Mouse (Mus musculus) lung, postnatal 0 days (tissue): Measurements from ENCODE around the gene Sipa1l1. TPM values are rescaled to one million over a fixed set of nuclear protein-coding genes. Genes with fewer than 3 reads are reported as not detected.

Experiments
- ATAC-seq: fragments of 200-750 bp; cut with Nextera tagmentation; 2 replicates; pipeline ENCODE4 v1.8.0; 2017; ENCODE audit warnings: moderate library complexity
- DNase-seq: peaks from one replicate; pipeline ENCODE4 v3.0.0-alpha.2; 2016; ENCODE audit warnings: low spot score
- H3K27ac ChIP-seq: fragments of 300-500 bp; sonication (generic); 2 replicates; pipeline ENCODE4 v1.5.1; 2014; ENCODE audit warnings: antibody characterized with exemption, mild to moderate bottlenecking, low read length, mixed read lengths
- H3K27me3 ChIP-seq: fragments of 300-500 bp; sonication (generic); replicated peaks from 2 replicates; pipeline ENCODE4 v1.6.1; 2014; ENCODE audit warnings: low read length, mixed read lengths; ENCODE audit not compliant: insufficient read depth
- H3K36me3 ChIP-seq: fragments of 300-500 bp; sonication (generic); 2 replicates; pipeline ENCODE4 v1.6.1; 2014; ENCODE audit warnings: low read length, mixed read lengths; ENCODE audit not compliant: insufficient read depth
- H3K4me1 ChIP-seq: fragments of 300-500 bp; sonication (generic); 2 replicates; pipeline ENCODE4 v1.6.1; 2014; ENCODE audit warnings: antibody characterized with exemption, low read depth, low read length, mixed read lengths; ENCODE audit not compliant: insufficient read depth
- H3K4me2 ChIP-seq: fragments of 300-500 bp; sonication (generic); replicated peaks from 2 replicates; pipeline ENCODE4 v1.6.1; 2014; ENCODE audit warnings: low read depth, mild to moderate bottlenecking, low read length, moderate library complexity, mixed read lengths
- H3K4me3 ChIP-seq: fragments of 300-500 bp; sonication (generic); 2 replicates; pipeline ENCODE4 v1.5.1; 2014; ENCODE audit warnings: low read depth, low read length
- H3K9ac ChIP-seq: fragments of 300-500 bp; sonication (generic); replicated peaks from 2 replicates; pipeline ENCODE4 v1.6.1; 2014; ENCODE audit warnings: low read depth, mild to moderate bottlenecking
- H3K9me3 ChIP-seq: fragments of 300-500 bp; sonication (generic); 2 replicates; pipeline ENCODE4 v1.6.1; 2016; ENCODE audit warnings: low read length, mixed read lengths
- CTCF ChIP-seq: IDR thresholded peaks from 2 replicates; pipeline ENCODE4 v1.5.1; 2016; ENCODE audit warnings: antibody characterized with exemption, mild to moderate bottlenecking
- EP300 ChIP-seq: IDR thresholded peaks from 2 replicates; pipeline ENCODE4 v1.6.1; 2016; ENCODE audit warnings: antibody characterized with exemption, mild to moderate bottlenecking, control low read depth
- WGBS: fragments of 180-500 bp; shearing (Covaris S2); extraction: QIAGEN DNeasy Blood & Tissue Kit; methylation state at CpG from one replicate; pipeline ENCODE4 v1.1.7; 2014; 5-methylcytosine and 5-hydroxymethylcytosine counted together
- polyA plus RNA-seq: library from polyadenylated mRNA; unstranded; fragments of >200 nt; fragmentation: Nextera tagmentation; extraction: Ambion mirVana; gene quantifications from 2 replicates; pipeline ENCODE4 v1.2.1, GENCODE M21; 2015

The Sipa1l1 gene
- polyA plus RNA-seq, 1 experiment from 2014 or later = 10.2 TPM

DNA sequence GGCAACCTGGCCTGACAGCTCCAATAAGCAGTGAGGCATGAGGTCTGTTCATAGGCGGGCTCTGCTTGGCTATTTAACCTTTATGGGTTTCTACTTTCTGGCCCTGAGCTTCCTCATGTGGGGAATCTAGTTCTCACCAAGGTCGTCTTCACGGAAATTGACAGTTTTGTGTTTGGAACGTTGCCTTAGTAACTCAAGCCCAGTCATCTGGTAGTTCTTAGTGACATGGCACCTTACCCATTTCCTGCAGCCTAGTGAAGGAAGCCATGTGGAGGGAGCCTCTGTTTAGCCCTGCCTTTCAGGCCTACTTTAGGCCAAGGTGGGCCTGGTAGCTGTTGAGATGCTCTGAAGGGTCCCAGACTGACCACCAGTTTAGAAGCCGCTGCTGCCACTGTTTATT, 164.9 kb downstream of the Sipa1l1 start:
- H3K9ac ChIP-seq = no peak overlapping the region
- no peak overlapping the region for H3K4me2 ChIP-seq
- ATAC-seq (no peak), DNase-seq (no peak)
- no peak overlapping the region for H3K4me3 ChIP-seq
- no peaks in the 10 kb centered on the region for H3K27me3 ChIP-seq
- H3K36me3 ChIP-seq = no peaks in the 10 kb centered on the region
- no peak for TF ChIP-seq CTCF
- TF ChIP-seq EP300 = no peak
- no peak overlapping the region for H3K27ac ChIP-seq
- no peaks in the 10 kb centered on the region for H3K4me1 ChIP-seq
- WGBS = 72% methylated on average over 5 of the region's 5 CpGs
- no peaks in the 10 kb centered on the region for H3K9me3 ChIP-seq

DNA sequence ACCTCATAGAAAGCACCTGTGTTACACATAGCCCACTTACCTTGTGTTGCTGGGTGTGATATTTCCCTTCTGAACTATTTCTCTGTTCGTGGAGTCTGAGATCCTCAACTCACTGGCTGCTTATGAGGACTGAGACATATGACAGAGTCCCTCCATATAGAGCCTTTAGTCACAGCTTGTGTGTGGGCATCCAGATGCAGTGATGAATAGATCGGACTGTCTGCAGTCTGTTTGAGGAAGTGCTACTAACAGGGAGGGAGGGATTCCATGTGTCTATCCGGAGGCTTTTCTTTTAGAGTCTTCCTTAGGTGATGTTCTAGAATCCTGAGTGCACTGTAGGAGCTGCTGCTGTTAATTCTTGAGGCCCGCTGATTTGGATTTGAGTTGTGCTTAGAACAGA, 165.4 kb downstream of the Sipa1l1 start:
- H3K36me3 ChIP-seq = no peaks in the 10 kb centered on the region
- no peak overlapping the region for H3K27ac ChIP-seq
- H3K4me2 ChIP-seq = no peak overlapping the region
- H3K4me1 ChIP-seq = no peaks in the 10 kb centered on the region
- no peak overlapping the region for H3K4me3 ChIP-seq
- no peak for DNase-seq
- TF ChIP-seq EP300 = no peak
- no peak for TF ChIP-seq CTCF
- no peak for ATAC-seq
- no peaks in the 10 kb centered on the region for H3K27me3 ChIP-seq
- no peak overlapping the region for H3K9ac ChIP-seq
- no peaks in the 10 kb centered on the region for H3K9me3 ChIP-seq
- WGBS = 62% methylated on average over 4 of the region's 4 CpGs

DNA sequence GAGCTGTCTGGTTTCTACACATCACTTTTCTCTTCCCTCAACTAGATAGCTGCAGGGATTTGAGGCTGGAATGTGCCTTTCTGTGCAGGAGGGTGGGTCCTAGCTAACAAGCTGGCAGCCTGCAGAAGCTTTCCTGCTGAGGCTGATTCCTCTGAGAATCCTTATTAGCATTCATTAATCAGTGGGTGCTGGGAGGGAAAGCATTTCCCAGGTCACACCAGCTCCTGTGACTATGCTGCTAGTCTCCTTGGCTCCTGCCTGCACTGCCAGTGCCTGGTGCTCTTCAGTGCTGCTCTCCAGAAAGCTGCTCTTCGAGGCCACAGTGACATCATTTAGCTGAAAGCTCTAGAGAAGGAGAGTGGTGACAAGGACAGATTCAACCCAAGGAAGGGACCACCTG, 166.0 kb downstream of the Sipa1l1 start:
- Histone ChIP-seq H3K9ac (no peak overlapping the region), H3K27ac (no peak overlapping the region), H3K4me3 (no peak overlapping the region), H3K9me3 (no peaks in the 10 kb centered on the region), H3K4me1 (no peaks in the 10 kb centered on the region), H3K4me2 (no peak overlapping the region), H3K27me3 (no peaks in the 10 kb centered on the region), H3K36me3 (no peaks in the 10 kb centered on the region)
- ATAC-seq (no peak), DNase-seq (no peak)
- 4% methylated on average over 1 of the region's 1 CpGs for WGBS
- no peak for TF ChIP-seq EP300
- TF ChIP-seq CTCF = no peak

DNA sequence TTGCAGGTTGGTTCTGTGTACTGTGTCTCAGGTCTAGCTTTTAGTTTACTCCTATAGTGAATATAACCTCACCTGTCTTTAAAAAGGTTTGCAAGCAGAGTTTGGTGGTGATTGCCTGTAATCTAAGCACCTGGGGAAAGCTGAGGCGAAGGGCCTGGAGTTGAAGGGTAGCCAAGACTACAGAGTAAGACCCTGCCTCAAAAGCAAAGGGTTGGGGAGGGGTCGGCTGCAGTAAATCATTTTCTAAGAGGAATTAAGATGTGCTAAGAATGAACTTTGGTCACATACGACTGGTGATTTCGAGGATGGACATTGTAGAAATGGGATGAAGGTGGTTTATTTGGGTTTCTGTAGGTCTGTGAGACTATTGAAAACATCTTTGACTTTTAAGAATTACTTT, 169.4 kb downstream of the Sipa1l1 start:
- WGBS = 82% methylated on average over 4 of the region's 4 CpGs
- H3K9ac ChIP-seq = no peak overlapping the region
- DNase-seq (no peak), ATAC-seq (no peak)
- peak overlapping the region; percentile 66; the same call in 1 of the 2 replicates for H3K27ac ChIP-seq
- no peak overlapping the region for H3K4me3 ChIP-seq
- no peak overlapping the region for H3K4me2 ChIP-seq
- no peaks in the 10 kb centered on the region for H3K4me1 ChIP-seq
- no peaks in the 10 kb centered on the region for H3K9me3 ChIP-seq
- H3K27me3 ChIP-seq = no peaks in the 10 kb centered on the region
- TF ChIP-seq EP300 (no peak), CTCF (no peak)
- H3K36me3 ChIP-seq = no peaks in the 10 kb centered on the region

DNA sequence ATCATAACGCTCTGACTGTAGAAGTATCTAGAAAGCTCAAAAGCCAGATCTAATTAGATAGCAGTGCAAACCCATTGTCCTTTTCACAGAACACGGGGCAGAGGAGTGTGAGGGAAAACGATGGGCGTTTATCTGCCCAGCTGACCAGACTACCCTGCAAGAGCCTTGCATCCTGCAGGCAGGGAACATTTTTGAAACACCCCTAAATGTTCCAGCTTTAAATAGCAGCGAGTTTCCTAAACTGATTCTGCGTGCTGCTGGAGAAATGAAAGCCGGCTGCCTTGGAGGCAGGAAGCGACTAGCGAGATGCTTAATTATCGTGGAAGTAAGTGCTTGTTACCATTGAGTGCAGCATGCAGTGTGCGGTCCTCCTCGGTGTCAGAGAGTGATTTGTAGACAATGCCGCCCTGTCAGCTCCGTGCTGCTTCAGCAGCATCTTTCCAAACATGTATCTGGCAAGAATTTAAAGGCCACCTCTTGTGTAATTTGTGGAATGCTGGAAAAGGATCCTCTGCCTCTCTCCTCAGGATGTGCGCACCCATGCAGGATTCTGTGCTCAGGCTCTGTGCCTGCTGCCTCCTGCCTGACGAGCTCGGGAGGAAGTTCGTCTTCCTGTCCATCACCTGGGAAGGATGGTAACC, 170.2 kb downstream of the Sipa1l1 start:
- Histone ChIP-seq H3K4me3 (peak overlapping the region; percentile 21), H3K4me1 (no peaks in the 10 kb centered on the region), H3K4me2 (peak overlapping the region; percentile 52), H3K36me3 (no peaks in the 10 kb centered on the region), H3K27ac (peak overlapping the region; percentile 66), H3K9ac (no peak overlapping the region), H3K9me3 (no peaks in the 10 kb centered on the region), H3K27me3 (no peaks in the 10 kb centered on the region)
- TF ChIP-seq CTCF (no peak), EP300 (no peak)
- WGBS = 23% methylated on average over 18 of the region's 18 CpGs
- ATAC-seq (peak; percentile 76), DNase-seq (peak; percentile 83)

DNA sequence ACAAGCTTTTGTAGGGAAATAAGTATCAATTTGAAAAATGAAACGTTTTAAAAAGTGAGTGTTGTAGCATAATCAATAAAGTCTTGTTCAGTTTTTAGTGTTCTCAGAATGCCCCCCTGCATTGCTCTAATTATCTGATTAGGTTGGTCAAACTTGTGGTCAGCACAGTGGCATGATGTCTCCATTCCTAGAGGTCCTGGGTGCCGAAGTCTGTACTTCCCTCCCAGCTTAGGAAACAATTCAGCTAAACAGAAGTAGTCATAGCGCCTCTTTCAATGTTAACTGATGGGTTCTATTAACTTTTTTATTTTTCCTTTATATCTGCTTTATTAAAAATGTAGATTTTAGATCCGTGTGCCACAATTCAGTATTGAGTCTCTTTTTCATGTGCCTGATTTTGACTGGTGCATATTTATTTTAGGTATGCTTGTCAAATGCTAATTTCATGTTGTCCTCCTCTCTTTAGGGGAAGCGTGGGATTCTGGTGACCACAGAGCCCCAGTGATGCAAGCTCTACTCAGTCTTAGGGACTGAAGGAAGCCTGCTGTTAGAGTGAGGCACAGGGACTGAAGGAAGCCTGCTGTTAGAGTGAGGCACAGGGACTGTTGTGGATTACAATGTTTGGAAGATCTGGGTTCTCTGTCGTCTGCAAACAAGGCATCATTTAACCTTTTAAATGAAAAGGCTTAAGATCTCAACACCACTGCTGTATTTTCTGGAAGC, 171.2 kb downstream of the Sipa1l1 start:
- Histone ChIP-seq H3K9ac (no peak overlapping the region), H3K4me3 (peak overlapping the region; percentile 21; the same call in 1 of the 2 replicates), H3K4me1 (no peaks in the 10 kb centered on the region), H3K27ac (peak overlapping the region; percentile 66), H3K36me3 (no peaks in the 10 kb centered on the region), H3K27me3 (no peaks in the 10 kb centered on the region), H3K9me3 (no peaks in the 10 kb centered on the region), H3K4me2 (peak overlapping the region; percentile 52)
- ATAC-seq (peak; percentile 65), DNase-seq (peak; percentile 73)
- TF ChIP-seq CTCF (no peak), EP300 (no peak)
- 61% methylated on average over 6 of the region's 6 CpGs for WGBS
